Mouse (Mus musculus) bone marrow macrophage, adult 2 months (primary cell): Measurements from ENCODE around the gene Borcs7. TPM values are rescaled to one million over a fixed set of nuclear protein-coding genes. Genes with fewer than 3 reads are reported as not detected.

Experiments used
- H3K27ac ChIP-seq: 2 replicates; pipeline ENCODE4 v1.5.1; 2012; ENCODE audit warnings: low read depth, low read length; ENCODE audit not compliant: insufficient read depth
- H3K4me1 ChIP-seq: 2 replicates; pipeline ENCODE4 v1.6.1; 2012; ENCODE audit warnings: low read length; ENCODE audit not compliant: control insufficient read depth, insufficient read depth
- H3K4me3 ChIP-seq: 2 replicates; pipeline ENCODE4 v1.5.1; 2012; ENCODE audit warnings: mild to moderate bottlenecking, low read length, moderate library complexity; ENCODE audit not compliant: insufficient read depth
- CTCF ChIP-seq: IDR thresholded peaks from 2 replicates; pipeline ENCODE4 v1.5.1; 2012; ENCODE audit warnings: low read depth, mild to moderate bottlenecking, low read length, moderate library complexity
- POLR2A ChIP-seq: IDR thresholded peaks from 2 replicates; pipeline ENCODE4 v1.6.1; 2012; ENCODE audit warnings: mild to moderate bottlenecking, low read depth, low read length, borderline replicate concordance
- polyA plus RNA-seq: library from polyadenylated mRNA; stranded (reverse); fragments of >200 nt; gene quantifications from 2 replicates; pipeline ENCODE4 v1.2.4, GENCODE M21; 2012; ENCODE audit not compliant: missing spikeins, insufficient read depth, insufficient read length

Gene Borcs7
- polyA plus RNA-seq, 1 experiment, result 13.7 TPM

DNA sequence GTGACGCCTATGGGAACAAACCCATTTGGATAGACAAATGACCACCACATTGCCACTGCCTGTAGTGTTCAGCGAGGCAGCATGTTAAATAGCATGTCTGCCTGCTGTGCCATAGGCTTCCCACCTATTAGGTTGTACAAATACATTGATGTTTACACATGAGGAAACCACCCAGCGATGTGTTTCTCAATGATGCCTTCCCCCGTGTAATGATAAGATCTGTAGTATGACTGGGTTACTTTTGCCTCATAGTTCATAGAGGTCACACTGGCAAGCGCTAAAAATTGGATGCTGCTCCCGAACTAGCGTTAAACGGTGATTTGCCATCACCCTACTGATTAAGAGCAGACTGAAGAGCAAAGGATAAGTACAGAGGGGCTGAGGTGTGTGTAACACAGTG lies 27.5 kb upstream of the Borcs7 start:
- Histone ChIP-seq H3K27ac (no peak overlapping the region), H3K4me3 (no peak overlapping the region), H3K4me1 (no peaks in the 10 kb centered on the region)
- TF ChIP-seq POLR2A, result no peak
- no peak for TF ChIP-seq CTCF

DNA sequence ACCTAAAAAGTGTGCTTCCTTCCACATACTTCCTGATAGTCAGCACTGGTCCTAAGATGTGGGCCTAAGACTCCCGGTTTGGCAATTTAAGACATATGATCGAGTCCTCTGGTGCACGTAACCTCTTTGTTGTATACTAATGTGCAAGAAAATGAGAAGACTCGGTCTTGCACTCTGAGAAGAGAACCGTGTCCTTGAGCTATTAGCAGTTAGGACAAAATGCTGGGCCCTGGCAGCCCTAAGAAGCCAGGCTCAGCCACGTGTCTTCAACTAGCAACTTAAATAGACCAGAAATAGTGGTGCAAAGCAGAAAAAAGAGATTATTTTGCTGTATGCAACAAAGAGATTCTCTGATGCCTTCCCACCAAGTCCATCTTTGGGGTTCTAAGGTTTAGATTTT lies 26.9 kb upstream of the Borcs7 start:
- no peak overlapping the region for H3K27ac ChIP-seq
- no peak for TF ChIP-seq CTCF
- TF ChIP-seq POLR2A, result no peak

DNA sequence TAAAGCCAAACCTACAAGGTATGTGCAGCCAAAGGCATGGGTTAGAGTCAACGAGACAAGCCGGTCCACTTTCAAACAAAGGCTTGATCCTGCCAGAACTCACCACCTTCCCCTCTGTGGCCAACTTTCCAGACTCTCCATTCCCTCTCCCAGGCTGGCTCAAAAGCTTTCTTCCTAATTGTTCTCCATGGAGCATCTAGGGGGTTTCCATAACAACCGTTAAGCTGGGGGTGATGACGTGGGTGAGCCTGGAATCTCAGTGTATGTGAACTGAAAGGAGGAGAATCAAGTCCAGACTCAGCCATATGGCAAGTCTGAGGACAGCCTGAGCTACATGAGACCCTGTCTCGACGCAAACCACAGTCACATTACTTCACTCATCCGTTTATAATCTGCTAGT lies 24.2 kb upstream of the Borcs7 start:
- Histone ChIP-seq H3K4me1 (no peaks in the 10 kb centered on the region), H3K4me3 (no peak overlapping the region), H3K27ac (no peak overlapping the region)
- no peak for TF ChIP-seq POLR2A
- TF ChIP-seq CTCF, result no peak

More for the DNA sequence above, 26.9 kb upstream of the Borcs7 start:
- Histone ChIP-seq H3K4me3 (no peak overlapping the region), H3K4me1 (no peaks in the 10 kb centered on the region)

GRCm38 (mm10) chr19:46667300-46667699 lies 22.4 kb upstream of the Borcs7 start:
- Histone ChIP-seq H3K4me1 (no peaks in the 10 kb centered on the region), H3K27ac (no peak overlapping the region), H3K4me3 (no peak overlapping the region)
- TF ChIP-seq POLR2A, result no peak
- no peak for TF ChIP-seq CTCF

DNA sequence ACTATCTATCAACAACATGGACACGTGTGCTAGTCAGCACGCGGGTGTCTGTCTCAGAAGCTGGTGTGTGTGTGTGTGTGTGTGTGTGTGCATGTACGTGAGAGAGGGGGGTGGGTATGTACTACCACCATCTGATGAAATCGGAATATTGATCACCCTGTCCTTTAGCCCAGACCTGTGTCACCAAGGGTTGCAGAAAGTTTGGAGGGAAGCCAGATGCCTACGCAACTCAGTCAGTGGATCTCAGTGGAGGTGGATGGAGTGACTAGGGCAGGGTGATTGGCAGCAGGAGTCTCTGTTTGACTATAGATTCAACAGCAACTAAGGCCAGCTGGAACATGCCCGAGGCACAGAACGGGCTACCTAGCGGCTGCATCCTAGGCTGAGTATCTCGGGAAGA lies 21.4 kb upstream of the Borcs7 start:
- H3K27ac ChIP-seq, result no peak overlapping the region
- H3K4me1 ChIP-seq, result no peaks in the 10 kb centered on the region
- no peak overlapping the region for H3K4me3 ChIP-seq
- TF ChIP-seq CTCF (no peak), POLR2A (no peak)

- no peak overlapping the region for H3K4me3 ChIP-seq
- H3K27ac ChIP-seq, result no peak overlapping the region
Measured at GRCm38 (mm10) chr19:46669802-46670201, 19.9 kb upstream of the Borcs7 start.

DNA sequence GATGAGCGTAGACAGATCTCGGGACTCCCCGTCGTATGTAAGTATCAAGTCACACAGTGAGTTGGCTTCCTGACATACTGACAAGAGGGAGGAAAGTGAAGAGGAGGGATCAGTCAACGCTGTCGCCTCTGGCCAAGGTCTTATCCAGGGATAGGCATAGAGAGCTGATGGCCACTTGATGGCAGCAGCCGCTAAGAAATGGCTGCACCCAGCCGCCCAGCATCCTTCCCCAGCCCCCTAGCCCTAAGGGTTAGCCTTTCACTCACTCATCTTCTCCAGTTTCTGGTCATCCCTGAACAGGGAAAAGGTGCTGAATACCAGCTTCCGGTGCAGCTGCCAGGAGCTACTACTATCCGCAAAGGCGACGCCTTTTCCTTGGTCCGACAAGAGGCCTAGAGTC lies 19.0 kb upstream of the Borcs7 start:
- Histone ChIP-seq H3K4me1 (no peaks in the 10 kb centered on the region), H3K27ac (no peak overlapping the region), H3K4me3 (no peak overlapping the region)
- TF ChIP-seq CTCF (peak; percentile 77), POLR2A (no peak)

More at GRCm38 (mm10) chr19:46669802-46670201, 19.9 kb upstream of the Borcs7 start:
- no peaks in the 10 kb centered on the region for H3K4me1 ChIP-seq
- TF ChIP-seq CTCF (no peak), POLR2A (no peak)

GRCm38 (mm10) chr19:46672766-46673418 lies 16.8 kb upstream of the Borcs7 start, which contains the start of gene Cyp17a1:
Gene Cyp17a1 (minus strand): TSS chr19:46673172.
- Histone ChIP-seq H3K4me1 (no peaks in the 10 kb centered on the region), H3K4me3 (no peak within 1 kb of the TSS), H3K27ac (no peak within 1 kb of the TSS)
- TF ChIP-seq CTCF, result no peak
- TF ChIP-seq POLR2A, result no peak

GRCm38 (mm10) chr19:46675641-46676040 lies 14.1 kb upstream of the Borcs7 start:
- Histone ChIP-seq H3K4me1 (no peaks in the 10 kb centered on the region), H3K27ac (no peak overlapping the region), H3K4me3 (no peak overlapping the region)
- no peak for TF ChIP-seq CTCF
- TF ChIP-seq POLR2A, result no peak

GRCm38 (mm10) chr19:46679720-46680383 lies 9.9 kb upstream of the Borcs7 start:
- no peak overlapping the region for H3K4me3 ChIP-seq
- H3K27ac ChIP-seq, result no peak overlapping the region
- TF ChIP-seq POLR2A, result no peak
- no peak for TF ChIP-seq CTCF
- H3K4me1 ChIP-seq, result no peaks in the 10 kb centered on the region

GRCm38 (mm10) chr19:46690387-46690786 lies 681 bp downstream of the Borcs7 start:
- H3K4me1 ChIP-seq, result peaks cover 8% of the 10 kb centered on the region
- no peak overlapping the region for H3K27ac ChIP-seq
- peak overlapping the region; percentile 94 for H3K4me3 ChIP-seq
- TF ChIP-seq CTCF (no peak), POLR2A (no peak)
